Mouse (Mus musculus) bone marrow macrophage, adult 2 months (primary cell): ENCODE measurements around the gene Top1.

Source experiments
- CTCF ChIP-seq: IDR thresholded peaks from 2 replicates; pipeline ENCODE4 v1.5.1; 2012; ENCODE audit warnings: low read depth, mild to moderate bottlenecking, low read length, moderate library complexity
- POLR2A ChIP-seq: IDR thresholded peaks from 2 replicates; pipeline ENCODE4 v1.6.1; 2012; ENCODE audit warnings: mild to moderate bottlenecking, low read depth, low read length, borderline replicate concordance

DNA sequence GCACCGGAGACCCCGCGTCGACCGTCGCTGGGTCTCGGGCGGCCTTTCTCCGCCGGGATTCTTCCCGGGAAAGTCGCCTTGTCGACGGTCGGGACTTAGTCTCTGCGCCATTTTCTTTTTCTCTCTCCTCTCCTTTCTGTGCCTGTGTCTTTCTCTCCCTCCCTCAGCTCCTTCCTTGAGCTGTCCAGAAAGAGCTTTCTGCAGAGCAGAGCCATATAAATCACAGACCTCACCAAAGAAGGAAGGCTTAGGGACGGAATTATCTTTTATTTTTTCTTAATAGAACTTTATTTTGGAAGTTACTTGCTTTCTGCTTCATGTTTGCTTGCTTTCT lies 1.1 kb downstream of the Top1 start:
- TF ChIP-seq CTCF (no peak), POLR2A (no peak)
